Mouse (Mus musculus) layer of hippocampus, adult 8-10 months (tissue): Measurements from ENCODE around the gene Sun1. TPM values are rescaled to one million over a fixed set of nuclear protein-coding genes. Genes with fewer than 3 reads are reported as not detected.

Experiments
- DNase-seq, 2 experiments: peaks; one replicate each; pipeline ENCODE4 v3.0.0; 2022; ENCODE audit warnings: low spot score in 2 of 2
- total RNA-seq, 4 experiments: library from RNA; stranded (reverse); gene quantifications; 2 replicates each; pipeline ENCODE4 v1.2.4; 2022

The Sun1 gene
- total RNA-seq, 4 experiments from 2014 or later, result 87.2 to 98.8 (median 91.4) TPM

- DNase-seq, result no peak
Observed at GRCm38 (mm10) chr5:139285383-139286067, 85.1 kb downstream of the Sun1 start.

DNA sequence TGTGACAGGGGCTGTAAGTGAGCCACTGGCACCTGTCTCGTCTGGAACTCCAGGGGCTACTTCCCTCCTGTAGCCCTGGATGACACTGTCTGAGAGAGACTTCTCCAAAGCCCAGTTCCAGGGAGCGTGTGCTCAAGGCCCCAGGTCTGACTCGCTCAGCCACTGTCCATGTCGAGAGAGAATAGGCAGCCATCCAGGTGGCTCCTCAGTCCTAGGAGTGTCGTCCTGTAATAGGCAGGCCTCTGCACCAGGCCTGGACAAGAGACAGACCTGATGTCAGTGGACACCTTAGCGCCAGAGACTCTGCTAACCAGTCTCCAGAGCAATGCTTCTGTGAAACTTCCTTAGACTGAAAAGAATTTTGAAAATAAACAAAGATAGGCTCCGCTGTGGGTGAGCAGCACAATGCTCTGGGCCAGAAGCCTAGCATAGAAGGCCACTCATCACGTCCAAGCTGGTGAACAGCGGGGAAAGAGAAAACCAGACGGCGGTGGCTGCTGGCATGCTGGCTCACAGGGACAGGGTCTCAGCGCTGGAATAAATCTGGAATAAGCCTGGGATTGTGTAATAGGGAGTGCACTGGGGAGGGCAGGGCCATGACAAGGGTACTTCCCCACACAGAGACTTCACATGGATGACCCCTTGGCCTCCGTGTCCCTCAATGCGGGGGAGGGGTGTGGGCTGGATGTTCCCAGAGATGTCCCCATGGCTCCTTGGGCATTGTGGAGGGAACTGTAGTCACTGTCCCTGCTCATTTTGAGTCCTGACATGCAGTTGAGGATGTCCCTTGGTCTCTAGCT is 85.9 kb downstream of the Sun1 start:
- no peak for DNase-seq

DNA sequence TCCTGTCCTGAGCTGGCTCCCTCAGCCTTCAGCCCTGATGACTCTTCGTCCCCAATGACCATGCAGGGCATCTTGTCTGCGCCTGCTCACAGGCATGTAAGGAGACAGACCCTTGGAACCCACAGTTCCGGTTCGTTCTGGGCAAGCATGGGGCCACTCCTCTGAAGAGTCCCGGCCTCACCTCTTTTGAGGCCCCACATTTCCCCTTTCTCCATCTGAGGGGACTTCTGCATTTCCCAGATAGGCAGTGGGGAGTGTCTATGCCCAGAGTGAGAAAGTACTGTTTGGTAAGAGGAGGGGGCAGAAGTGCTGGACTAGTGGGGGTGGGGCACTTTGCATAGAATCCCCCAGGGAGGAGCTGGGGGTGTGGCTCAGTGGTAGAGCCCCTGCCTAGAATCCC is 86.7 kb downstream of the Sun1 start:
- no peak for DNase-seq

- DNase-seq, result no peak
Observed at GRCm38 (mm10) chr5:139287787-139288186, 87.3 kb downstream of the Sun1 start.

- no peak for DNase-seq
Observed at GRCm38 (mm10) chr5:139288591-139288990, 88.2 kb downstream of the Sun1 start.

GRCm38 (mm10) chr5:139290467-139291259 is 90.2 kb downstream of the Sun1 start:
- no peak for DNase-seq

DNA sequence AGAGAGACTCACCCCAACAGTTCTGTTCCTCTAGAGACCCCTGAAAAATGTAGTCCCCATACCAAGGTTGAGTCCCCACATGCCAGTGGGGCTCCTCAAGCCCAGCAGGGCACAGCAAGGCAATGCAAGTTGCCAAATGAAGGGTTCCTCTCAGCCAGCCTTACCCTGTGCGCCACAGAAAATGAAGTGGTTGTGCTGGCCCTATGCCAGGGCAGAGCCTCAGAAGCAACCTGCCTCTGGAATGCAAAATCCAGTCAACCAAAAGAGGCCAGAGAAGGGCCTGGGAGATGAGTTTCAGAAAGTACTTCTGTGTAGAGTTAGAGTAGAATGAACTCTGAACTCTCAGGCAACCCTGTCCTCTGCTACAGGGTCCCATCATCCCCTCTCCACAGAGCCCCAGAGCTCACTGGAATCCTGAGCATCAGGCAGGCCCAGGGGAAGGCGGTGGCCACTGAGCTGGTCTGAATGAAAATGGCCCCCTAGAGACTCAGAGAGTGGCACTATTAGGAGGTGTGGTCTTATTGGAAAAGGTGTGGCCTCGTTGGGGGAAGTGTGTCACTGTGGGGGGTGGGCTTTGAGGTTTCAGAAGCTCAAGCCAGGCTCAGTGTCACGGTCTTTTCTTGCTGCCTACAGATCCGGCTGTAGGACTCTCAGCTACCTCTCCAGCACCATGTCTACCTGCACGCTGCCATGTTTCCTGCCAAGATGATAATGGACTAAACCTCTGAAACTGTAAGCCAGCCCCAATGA is 91.5 kb downstream of the Sun1 start:
- DNase-seq, result no peak

- DNase-seq, result no peak
Observed at GRCm38 (mm10) chr5:139294089-139294488, 93.7 kb downstream of the Sun1 start.

DNA sequence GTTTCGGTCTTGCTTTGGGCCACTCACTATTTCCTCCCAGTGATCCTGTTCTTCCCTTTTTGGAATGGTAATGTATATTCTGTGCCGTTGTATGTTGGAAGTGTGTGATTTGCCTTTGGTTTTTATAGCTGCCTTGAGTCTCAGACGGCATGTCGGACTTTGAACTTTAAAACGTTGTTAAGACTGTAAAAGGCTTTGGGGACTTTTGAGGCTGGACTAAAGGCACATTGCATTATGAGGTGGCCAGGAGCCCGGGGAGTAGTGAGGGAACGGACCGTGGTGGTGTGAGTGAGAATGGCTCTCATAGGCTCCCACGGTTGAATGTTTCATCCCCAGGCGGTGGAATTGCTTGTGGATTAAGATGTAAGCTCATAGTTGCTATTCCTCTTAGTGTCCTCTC is 96.7 kb downstream of the Sun1 start:
- DNase-seq, result no peak

GRCm38 (mm10) chr5:139297745-139298144 is 97.3 kb downstream of the Sun1 start:
- no peak for DNase-seq

Other genes with a start within 250 kb of the Sun1 start
- gene Pdgfa, start 203.3 kb upstream of the Sun1 start, total RNA-seq, result 10 to 100 TPM; 41.3 to 48.8 (median 46.4) TPM
- gene Prkar1b, start 50.6 kb upstream of the Sun1 start, total RNA-seq, result 100 to 1,000 TPM; 413 to 462 (median 429) TPM
- 1 to 10 TPM; 6.7 to 9.0 (median 8.5) TPM for gene Dnaaf5, start 50.4 kb upstream of the Sun1 start, total RNA-seq
- 10 to 100 TPM; 47.8 to 56.9 (median 50.8) TPM for gene Get4, start 51.7 kb downstream of the Sun1 start, total RNA-seq
- 100 to 1,000 TPM; 148 to 186 (median 164) TPM for gene Adap1, start 125.0 kb downstream of the Sun1 start, total RNA-seq
- gene Cox19, start 150.8 kb downstream of the Sun1 start, total RNA-seq, result 10 to 100 TPM; 59.0 to 75.5 (median 67.5) TPM
- gene Cyp2w1, start 152.0 kb downstream of the Sun1 start, total RNA-seq, result not detected
- 10 to 100 TPM; 12.2 to 14.8 (median 13.2) TPM for gene Gpr146, start 177.1 kb downstream of the Sun1 start, total RNA-seq
- 1 to 10 TPM in 2 of 4 experiments, under 1 TPM in 2; 0.54 to 1.2 (median 0.83) TPM for gene C130050O18Rik, start 204.6 kb downstream of the Sun1 start, total RNA-seq
- gene Gper1, start 222.5 kb downstream of the Sun1 start, total RNA-seq, result 1 to 10 TPM; 3.4 to 5.1 (median 4.2) TPM